Mouse (Mus musculus) lung, adult 18-20 months (tissue): ENCODE measurements around the gene Nlrp6.
"Not testable (repeated sequence)": the region's sequence is repeated elsewhere in the genome, so short reads cannot be mapped to it uniquely, and the experiment has no call there.

Source experiments
- DNase-seq, 2 experiments: peaks; one replicate each; pipeline ENCODE4 v3.0.0; 2022; ENCODE audit warnings: mixed read lengths in 2 of 2

The Nlrp6 gene

DNA sequence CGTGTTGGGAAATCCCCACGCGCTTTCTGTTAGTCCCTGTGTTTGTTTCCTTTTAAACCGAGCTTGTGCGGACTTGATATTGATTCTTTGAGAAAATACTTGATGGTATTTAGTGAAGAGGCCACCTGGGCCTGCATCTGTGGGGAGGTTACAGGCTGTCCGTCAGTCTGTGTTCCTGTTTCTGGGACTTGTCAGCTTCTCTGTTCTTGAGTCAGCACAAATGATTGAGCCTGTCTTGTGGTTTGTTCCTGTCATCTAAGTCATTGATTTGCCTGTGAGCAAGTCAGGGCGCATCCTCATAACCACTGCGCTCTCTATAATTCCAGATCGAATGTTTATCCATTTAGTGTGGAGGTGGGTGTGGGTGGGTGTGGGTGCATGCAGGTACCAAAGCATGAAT lies 56.0 kb downstream of the Nlrp6 start:
- not testable (repeated sequence) for DNase-seq
